Mouse (Mus musculus): ENCODE results near the gene Casc3. TPM values are rescaled to one million over a fixed set of nuclear protein-coding genes. Genes with fewer than 3 reads are reported as not detected.

Gene Casc3
- total RNA-seq (2015) (35.6 and 39.9 TPM in 2 replicates), total RNA-seq (2017) (32.1 and 33.2 TPM in 2 replicates)

GRCm38 (mm10) chr11:98804605-98805004 lies at the start of gene Casc3:
Gene Casc3, plus strand, starts transcription at chr11:98804905.
- no peak for ATAC-seq (ENCODE audit: poor library complexity, severe bottlenecking)

GRCm38 (mm10) chr11:98755726-98756380 lies 48.9 kb upstream of the Casc3 start:
- ATAC-seq (ENCODE audit: poor library complexity, severe bottlenecking), result no peak

GRCm38 (mm10) chr11:98756711-98757110 lies 48.0 kb upstream of the Casc3 start:
- no peak for ATAC-seq (ENCODE audit: poor library complexity, severe bottlenecking)

GRCm38 (mm10) chr11:98761939-98762338 lies 42.8 kb upstream of the Casc3 start:
- ATAC-seq (ENCODE audit: poor library complexity, severe bottlenecking), result no peak

- no peak for ATAC-seq (ENCODE audit: poor library complexity, severe bottlenecking)
These were observed 41.8 kb upstream of the Casc3 start for GRCm38 (mm10) chr11:98762756-98763501.

- no peak for ATAC-seq (ENCODE audit: poor library complexity, severe bottlenecking)
These were observed 41.2 kb upstream of the Casc3 start for GRCm38 (mm10) chr11:98763502-98763861.

- ATAC-seq (ENCODE audit: poor library complexity, severe bottlenecking), result no peak
These were observed 40.6 kb upstream of the Casc3 start for GRCm38 (mm10) chr11:98764091-98764490.

GRCm38 (mm10) chr11:98764746-98765145 lies 40.0 kb upstream of the Casc3 start:
- no peak for ATAC-seq (ENCODE audit: poor library complexity, severe bottlenecking)

GRCm38 (mm10) chr11:98765421-98766309 lies 39.0 kb upstream of the Casc3 start:
- no peak for ATAC-seq (ENCODE audit: poor library complexity, severe bottlenecking)

GRCm38 (mm10) chr11:98766346-98766745 lies 38.4 kb upstream of the Casc3 start:
- no peak for ATAC-seq (ENCODE audit: poor library complexity, severe bottlenecking)

- no peak for ATAC-seq (ENCODE audit: poor library complexity, severe bottlenecking)
These were observed 37.9 kb upstream of the Casc3 start for GRCm38 (mm10) chr11:98766816-98767215.

- no peak for ATAC-seq (ENCODE audit: poor library complexity, severe bottlenecking)
These were observed 37.4 kb upstream of the Casc3 start for GRCm38 (mm10) chr11:98767276-98767675.

GRCm38 (mm10) chr11:98767713-98768112 lies 37.0 kb upstream of the Casc3 start:
- no peak for ATAC-seq (ENCODE audit: poor library complexity, severe bottlenecking)

GRCm38 (mm10) chr11:98768127-98769006 lies 36.3 kb upstream of the Casc3 start:
- ATAC-seq (ENCODE audit: poor library complexity, severe bottlenecking), result no peak

- ATAC-seq (ENCODE audit: poor library complexity, severe bottlenecking), result no peak
These were observed 35.4 kb upstream of the Casc3 start for GRCm38 (mm10) chr11:98769007-98769954.

GRCm38 (mm10) chr11:98770096-98770975 lies 34.4 kb upstream of the Casc3 start:
- ATAC-seq (ENCODE audit: poor library complexity, severe bottlenecking), result no peak

GRCm38 (mm10) chr11:98771131-98771530 lies 33.6 kb upstream of the Casc3 start:
- ATAC-seq (ENCODE audit: poor library complexity, severe bottlenecking), result no peak

- no peak for ATAC-seq (ENCODE audit: poor library complexity, severe bottlenecking)
These were observed 32.7 kb upstream of the Casc3 start for GRCm38 (mm10) chr11:98771844-98772525.

Data from megakaryocyte, adult 5-6 weeks (primary cell).